Mouse (Mus musculus): ENCODE data around the gene Hnrnpa1.
A peak's percentile ranks its signal among the peaks of the same experiment; 100 is the strongest.
"Not testable (repeated sequence)": the region's sequence is repeated elsewhere in the genome, so short reads cannot be mapped to it uniquely, and the experiment has no call there.

The Hnrnpa1 gene

DNA sequence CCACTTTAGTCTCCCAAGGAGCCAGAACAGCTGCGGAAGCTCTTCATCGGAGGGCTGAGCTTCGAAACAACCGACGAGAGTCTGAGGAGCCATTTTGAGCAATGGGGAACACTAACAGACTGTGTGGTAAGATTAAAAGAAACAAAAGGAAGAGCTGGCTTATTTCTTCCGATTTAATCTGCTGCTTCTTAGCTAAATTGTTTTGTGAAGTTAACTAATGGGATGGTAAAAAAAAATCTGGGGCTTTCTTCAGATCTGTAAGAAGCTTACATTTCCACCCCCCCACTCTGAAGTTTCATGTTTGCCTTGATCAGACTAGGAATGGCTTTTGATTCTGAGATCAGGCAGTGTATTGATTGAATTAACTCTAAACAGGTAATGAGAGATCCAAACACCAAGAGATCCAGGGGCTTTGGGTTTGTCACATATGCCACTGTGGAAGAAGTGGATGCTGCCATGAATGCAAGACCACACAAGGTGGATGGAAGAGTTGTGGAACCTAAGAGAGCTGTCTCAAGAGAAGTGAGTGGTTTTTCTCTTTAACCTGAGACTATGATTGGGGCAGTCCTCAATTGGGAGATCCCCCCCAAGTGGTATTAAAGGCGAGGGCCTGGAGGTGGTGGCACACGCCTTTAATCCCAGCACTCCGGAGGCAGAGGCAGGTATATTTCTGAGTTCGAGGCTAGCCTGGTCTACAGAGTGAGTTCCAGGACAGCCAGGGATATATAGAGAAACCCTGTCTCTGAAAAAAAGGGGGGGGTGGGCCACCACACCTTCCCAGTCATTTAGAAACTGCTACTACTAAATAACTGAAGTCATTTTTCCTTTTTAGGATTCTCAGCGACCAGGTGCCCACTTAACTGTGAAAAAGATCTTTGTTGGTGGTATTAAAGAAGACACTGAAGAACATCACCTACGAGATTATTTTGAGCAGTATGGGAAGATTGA, 1.1 kb downstream of the Hnrnpa1 start:
- not testable (repeated sequence) for DNase-seq (ENCODE audit: low read depth, low spot score)

DNA sequence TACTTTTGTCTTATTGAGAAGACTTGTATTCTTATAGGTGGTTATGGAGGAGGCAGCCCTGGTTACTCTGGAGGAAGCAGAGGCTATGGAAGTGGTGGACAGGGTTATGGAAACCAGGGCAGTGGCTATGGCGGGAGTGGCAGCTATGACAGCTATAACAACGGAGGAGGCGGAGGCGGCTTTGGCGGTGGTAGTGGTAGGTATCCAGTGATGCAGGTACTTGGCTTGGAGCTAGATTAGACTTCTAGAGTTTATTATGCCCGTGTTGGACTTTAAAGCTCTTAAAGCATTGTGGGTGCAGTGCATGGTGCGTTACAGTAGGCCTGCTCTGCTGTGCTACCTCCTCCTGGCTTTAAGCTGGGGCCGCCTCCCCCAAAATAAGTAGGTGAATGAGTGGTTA, 2.7 kb downstream of the Hnrnpa1 start:
- DNase-seq (ENCODE audit: low read depth, low spot score), result no peak

- DNase-seq (ENCODE audit: low read depth, low spot score), result no peak
These were observed 5.4 kb downstream of the Hnrnpa1 start for GRCm38 (mm10) chr15:103245616-103246015.

GRCm38 (mm10) chr15:103247078-103247781, 7.0 kb downstream of the Hnrnpa1 start:
- no peak for DNase-seq (ENCODE audit: low read depth, low spot score)

GRCm38 (mm10) chr15:103247782-103248400, 7.7 kb downstream of the Hnrnpa1 start:
- no peak for DNase-seq (ENCODE audit: low read depth, low spot score)

DNA sequence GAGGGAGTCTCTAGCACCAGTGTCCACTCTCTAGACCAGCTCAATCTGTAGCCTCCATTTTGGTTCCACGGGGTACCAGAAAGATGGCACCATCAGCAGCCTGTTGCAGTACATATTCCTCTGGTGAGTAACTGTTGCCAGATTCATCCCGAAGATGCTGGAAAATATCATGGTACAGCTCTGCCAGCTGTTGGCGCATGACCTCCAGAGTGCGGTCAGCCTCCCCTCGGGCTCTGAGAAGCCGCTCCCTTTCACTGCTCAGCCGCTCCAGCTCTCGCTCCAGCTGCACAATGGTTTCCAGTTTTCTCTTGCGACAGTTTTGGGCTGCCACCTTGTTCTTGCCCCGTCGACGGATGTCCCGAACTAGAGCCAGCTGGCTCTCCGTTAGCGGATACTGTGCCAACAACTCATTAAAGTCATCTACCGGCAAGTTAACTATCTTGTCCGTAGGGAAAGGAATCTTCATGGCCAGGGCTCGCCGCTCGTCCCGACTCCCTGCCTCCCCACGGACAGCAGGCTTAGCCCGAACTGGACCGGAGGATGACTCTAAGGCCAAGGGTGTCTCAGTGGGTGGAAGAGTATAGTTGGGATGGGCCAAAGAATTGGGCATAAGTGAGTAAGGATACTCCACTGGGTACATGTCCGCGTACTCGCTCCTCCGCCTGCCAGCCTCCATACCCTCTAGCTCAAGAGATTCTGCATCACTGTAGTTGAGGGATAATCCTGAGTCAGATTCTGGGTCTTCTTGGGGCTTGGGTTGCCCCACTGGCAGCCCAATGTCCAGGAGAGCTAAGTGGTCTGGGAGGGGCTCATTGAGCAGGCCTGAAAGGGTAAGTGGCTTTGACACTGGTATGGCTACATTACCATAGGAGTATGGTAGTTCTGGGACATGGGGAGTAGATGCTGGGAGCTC, 8.4 kb downstream of the Hnrnpa1 start:
- no peak for DNase-seq (ENCODE audit: low read depth, low spot score)

- DNase-seq (ENCODE audit: low read depth, low spot score), result not testable (repeated sequence)
These were observed 9.3 kb downstream of the Hnrnpa1 start for GRCm38 (mm10) chr15:103249511-103249910.

DNA sequence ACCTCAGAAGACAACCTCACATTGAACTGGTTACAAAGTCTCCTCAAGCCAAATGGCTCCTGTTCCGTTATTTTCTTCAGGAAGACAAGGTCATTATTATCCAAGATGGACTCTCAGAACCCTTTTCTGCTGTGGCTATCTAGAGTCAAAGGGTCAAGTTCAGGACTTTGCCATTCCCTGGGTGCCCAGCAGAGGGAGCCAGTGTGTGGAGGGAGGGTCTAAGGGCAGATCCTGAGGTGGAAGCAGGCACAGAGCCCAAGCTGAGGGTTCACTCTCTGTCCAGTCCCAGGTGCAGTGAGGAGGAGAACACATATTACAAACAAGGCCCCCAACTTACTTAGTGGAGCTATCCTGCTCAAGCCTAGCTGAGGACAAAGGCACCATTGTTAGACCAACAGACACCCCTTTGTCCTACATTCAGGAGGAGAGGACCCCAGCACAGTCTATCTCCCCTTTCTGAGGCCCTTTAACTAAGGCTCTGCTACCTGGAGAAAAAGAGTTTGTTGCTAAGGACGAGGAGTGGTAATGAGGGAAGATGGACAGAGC, 10.0 kb downstream of the Hnrnpa1 start:
- peak; percentile 52 for DNase-seq (ENCODE audit: low read depth, low spot score)

GRCm38 (mm10) chr15:103251595-103251994, 11.4 kb downstream of the Hnrnpa1 start:
- no peak for DNase-seq (ENCODE audit: low read depth, low spot score)

DNA sequence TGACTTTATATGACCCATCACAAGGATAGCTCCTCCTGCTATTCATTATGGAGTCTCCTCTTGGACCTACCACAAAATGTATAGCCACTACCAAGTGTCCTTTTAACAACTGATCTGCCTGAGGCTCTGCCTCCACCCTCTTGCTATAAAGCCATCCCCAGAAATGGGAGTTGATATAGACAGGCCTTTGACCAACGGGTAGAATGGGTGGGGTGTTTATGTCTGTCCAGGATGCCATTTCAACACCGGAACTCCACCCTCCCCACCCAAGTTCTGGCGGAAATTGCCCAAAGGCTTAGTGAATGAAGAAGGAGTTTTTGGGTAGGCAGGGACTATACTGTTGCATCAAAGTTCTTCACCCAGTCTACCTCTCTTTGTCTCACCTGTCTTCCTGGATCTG, 12.4 kb downstream of the Hnrnpa1 start:
- DNase-seq (ENCODE audit: low read depth, low spot score), result no peak

DNA sequence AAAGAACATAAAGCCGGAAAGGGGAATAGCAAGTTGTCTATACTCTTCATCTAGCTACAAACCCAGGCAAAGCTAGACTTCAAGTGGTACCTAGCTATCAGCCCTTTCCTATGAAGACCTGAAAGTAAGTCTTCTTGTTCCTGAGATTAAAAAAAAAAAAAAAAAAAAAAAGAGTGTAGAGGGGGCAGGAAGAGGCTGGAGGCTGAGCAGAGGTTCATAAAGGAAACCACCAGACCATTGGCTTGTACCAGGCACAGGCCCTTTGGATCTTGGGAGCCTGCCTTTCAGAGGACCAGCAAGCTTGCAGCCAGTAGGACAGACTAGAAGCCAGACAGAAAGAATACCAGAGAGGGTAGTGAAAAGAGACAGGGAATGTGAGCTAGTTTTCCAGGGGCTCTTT, 13.1 kb downstream of the Hnrnpa1 start:
- no peak for DNase-seq (ENCODE audit: low read depth, low spot score)

DNA sequence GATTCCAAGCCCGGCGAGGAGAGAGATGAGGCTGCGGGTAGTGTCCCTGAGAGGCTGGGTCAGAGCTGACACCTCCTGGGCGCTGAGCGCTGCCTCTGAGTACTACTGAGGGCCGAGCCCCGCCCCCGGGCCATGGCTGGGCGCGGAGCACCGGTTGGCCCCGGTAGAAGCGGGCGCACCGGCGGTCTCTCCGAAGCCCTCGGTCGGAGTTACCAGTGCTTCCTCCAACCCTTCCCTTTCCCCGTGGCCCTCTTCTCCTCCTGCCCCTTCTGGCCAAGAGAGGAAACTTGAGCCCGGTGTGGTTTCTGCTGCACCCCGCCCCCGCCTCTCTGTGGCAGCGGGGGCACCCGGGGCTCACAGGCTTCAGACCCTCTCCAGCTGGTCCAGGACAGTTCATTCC, 14.9 kb downstream of the Hnrnpa1 start:
- peak; percentile 41 for DNase-seq (ENCODE audit: low read depth, low spot score)

DNA sequence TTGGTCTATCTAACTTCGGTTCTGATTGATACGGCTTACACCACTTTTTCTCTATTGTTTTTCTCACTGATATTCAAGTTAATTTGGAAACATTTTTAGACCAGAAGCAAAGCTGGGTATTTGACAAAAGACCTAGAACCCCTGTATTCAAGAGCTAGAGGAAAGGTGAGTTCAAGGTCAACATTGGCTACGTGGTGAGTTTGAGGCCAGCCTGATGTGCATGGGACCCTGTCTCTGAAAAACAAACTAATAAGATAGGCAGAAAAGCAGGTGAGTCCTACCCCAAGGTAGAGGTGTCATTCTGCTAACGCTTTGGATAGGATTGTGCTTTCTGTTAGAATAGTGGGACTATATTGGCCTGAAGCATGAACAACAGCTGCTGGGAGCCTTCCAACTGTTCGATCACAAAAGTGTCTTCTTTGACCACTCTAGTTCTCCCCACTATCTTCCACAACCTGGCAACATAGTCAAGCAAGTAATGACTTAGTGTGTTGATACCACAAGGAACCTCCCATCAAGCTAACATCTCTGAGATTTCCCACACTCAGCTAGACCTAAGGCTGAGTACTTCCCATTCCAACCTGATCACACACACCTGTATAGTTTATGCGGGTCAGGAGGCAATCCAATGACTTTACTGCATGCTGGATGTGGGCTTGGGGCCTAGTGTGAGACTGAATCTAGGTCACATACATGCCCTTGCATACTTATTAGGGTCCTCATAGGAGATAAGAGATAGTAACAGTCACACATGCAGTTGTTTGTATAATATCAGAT, 16.2 kb downstream of the Hnrnpa1 start:
- no peak for DNase-seq (ENCODE audit: low read depth, low spot score)

DNA sequence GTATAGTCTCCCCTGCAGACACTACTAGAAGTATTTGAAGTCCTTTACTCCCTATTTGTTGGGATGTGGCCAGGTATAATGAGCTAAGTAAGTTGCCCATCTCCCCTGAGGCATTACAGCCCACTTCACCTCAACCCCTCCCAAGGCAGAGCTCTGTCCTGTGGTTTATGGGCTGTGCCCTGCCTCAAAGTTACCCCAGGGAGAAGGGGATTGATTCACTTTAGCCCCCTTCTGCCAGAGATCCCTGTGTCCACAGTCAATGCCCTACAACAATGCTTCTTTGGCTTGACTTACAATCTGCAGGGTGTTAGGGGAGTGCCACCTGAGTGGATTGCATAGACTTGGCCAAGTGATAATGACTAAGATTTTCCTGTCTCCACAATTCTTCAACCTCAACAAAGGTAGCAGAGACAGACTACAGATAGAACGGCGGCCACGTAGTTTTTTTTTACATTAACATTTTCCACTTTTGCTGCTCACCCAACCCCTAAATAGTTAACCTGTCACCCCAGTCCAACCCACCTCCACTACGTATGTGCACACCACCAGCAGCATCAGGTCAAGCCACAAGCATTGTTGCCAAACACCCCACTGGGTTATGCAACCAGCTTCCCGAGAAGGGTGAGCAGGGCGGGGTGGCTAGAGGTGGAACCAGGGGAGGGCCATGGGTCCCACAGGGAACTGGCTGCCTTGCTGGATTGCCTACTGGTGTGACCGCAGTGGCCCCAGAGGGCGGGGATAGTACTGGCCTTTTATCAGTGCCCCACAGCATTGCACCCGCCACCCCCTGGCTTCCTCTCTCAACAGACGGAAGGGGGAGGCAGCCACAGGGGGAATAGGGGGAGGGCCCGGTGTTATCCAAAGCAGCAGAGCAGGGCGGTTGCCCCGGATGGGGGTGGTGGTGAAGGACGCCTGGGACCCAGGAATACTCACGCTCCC, 17.8 kb downstream of the Hnrnpa1 start, which contains the start of gene Nfe2:
TSS of gene Nfe2 (minus strand) at position 614 of the 939 bp plus-strand sequence.
- peak; percentile 77 for DNase-seq (ENCODE audit: low read depth, low spot score)

DNA sequence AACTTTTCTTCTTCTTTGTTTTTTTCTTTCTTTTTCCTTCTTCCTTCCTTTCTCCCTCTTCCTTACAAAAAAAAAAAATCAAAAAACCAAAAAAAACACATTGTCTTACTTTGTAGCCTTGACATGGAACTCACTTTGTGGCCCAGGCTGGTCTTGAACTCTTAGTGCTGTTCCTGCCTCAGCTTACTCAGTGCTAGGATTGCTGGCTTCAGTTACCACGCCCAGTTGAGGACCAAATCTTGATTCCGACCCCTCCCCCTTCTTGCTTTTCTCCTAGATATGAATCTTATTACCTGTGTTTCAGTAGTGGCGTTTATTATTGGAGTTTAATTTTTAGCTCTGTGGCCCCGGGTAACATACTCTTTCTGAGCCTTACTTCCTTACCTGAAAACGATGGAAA, 18.9 kb downstream of the Hnrnpa1 start:
- no peak for DNase-seq (ENCODE audit: low read depth, low spot score)

- DNase-seq (ENCODE audit: low read depth, low spot score), result no peak
These were observed 19.8 kb downstream of the Hnrnpa1 start for GRCm38 (mm10) chr15:103259989-103260388.

GRCm38 (mm10) chr15:103264794-103265193, 24.6 kb downstream of the Hnrnpa1 start:
- no peak for DNase-seq (ENCODE audit: low read depth, low spot score)

- DNase-seq (ENCODE audit: low read depth, low spot score), result peak; percentile 60
These were observed 28.7 kb downstream of the Hnrnpa1 start for GRCm38 (mm10) chr15:103268903-103269302.
